Mouse (Mus musculus) G1E (cell line): ENCODE data around the gene Rab10.

Experiments used
- CTCF ChIP-seq: IDR thresholded peaks from 2 replicates; pipeline ENCODE4 v1.5.1; 2012; ENCODE audit warnings: low read depth, low read length, inconsistent platforms, mixed read lengths
- GATA1 ChIP-seq: IDR thresholded peaks from 2 replicates; pipeline ENCODE4 v1.6.1; 2012; ENCODE audit warnings: borderline replicate concordance, low read length, inconsistent platforms, mixed read lengths
- POLR2AphosphoS5 ChIP-seq: IDR thresholded peaks from 2 replicates; pipeline ENCODE4 v1.6.1; 2012; ENCODE audit warnings: low read depth, low read length, inconsistent platforms; ENCODE audit not compliant: insufficient replicate concordance

GRCm38 (mm10) chr12:3255435-3255834, 54.3 kb downstream of the Rab10 start:
- no peak for TF ChIP-seq CTCF
- no peak for TF ChIP-seq POLR2AphosphoS5
- no peak for TF ChIP-seq GATA1
